Mouse (Mus musculus) layer of hippocampus, adult 8-10 months (tissue): Measurements from ENCODE around the gene Amot. TPM values are rescaled to one million over a fixed set of nuclear protein-coding genes. Genes with fewer than 3 reads are reported as not detected.

ENCODE experiments used
- DNase-seq, 2 experiments: peaks; one replicate each; pipeline ENCODE4 v3.0.0; 2022; ENCODE audit warnings: low spot score in 2 of 2
- total RNA-seq, 4 experiments: library from RNA; stranded (reverse); gene quantifications; 2 replicates each; pipeline ENCODE4 v1.2.4; 2022

The Amot gene
- total RNA-seq, result 10 to 100 TPM; 24.1 to 31.8 (median 28.3) TPM

GRCm38 (mm10) chrX:145504717-145505415 is at the start of gene Amot:
Gene Amot, minus strand, starts transcription at chrX:145505181.
- DNase-seq, result peak; percentile 51 to 59

- DNase-seq, result no peak
Observed at GRCm38 (mm10) chrX:145545060-145545459, 40.1 kb upstream of the Amot start.

GRCm38 (mm10) chrX:145543602-145544490 is 38.9 kb upstream of the Amot start:
- DNase-seq, result no peak

GRCm38 (mm10) chrX:145541050-145541449 is 36.1 kb upstream of the Amot start:
- no peak for DNase-seq

DNA sequence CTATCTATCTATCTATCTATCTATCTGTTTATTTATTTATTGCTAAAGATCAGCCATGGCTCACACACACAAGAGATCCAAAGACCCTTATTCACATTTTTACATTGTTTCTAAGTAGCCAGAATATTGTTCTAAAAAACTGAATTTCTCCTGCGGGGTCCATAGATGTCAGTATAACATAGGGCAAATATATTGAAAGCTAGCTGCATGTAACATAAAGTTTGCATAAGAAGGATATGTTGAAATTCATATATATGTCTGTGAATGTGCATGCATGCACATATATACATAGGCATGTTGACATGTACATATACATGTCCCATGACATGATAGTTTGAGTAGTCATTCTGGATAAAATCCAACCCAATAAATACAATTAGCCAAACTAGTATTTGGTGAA is 35.3 kb upstream of the Amot start:
- no peak for DNase-seq

GRCm38 (mm10) chrX:145529602-145530001 is 24.6 kb upstream of the Amot start:
- DNase-seq, result no peak

DNA sequence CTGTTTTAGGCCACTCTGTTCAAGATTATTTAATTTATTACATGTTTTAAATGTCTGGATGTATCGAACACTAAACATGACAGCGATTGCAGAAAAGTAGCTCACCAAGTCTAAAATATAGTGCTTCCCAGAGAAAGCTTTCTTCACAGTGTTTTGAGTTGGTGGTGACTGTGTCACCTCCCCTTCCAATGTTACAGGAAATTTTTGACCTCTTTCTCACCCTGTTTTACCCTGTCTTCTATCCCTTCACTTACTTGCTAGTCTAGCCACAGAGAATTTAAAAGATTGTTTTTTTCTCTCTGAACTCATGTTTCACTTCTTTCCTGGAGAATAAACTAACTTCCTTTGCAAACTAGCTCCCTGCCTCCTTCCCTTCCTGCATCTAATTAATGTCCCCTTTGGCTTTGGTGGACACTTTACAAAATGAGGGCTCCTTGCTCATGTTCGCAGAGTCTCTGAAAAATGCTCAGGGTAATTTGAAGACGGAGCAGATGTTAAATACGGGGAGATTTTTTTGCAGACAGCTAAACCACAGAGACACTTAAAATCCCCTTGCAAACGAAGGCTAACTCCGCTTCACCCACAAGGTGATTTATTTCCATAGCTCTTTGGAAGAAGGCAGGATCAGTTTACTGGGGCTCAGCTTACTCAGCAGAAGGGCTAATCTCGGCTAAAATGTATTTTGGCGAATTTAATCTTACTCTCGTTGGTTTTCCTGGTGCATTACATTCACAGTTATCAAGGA is 11.5 kb upstream of the Amot start:
- no peak for DNase-seq

- no peak for DNase-seq
Observed at GRCm38 (mm10) chrX:145515498-145516158, 10.6 kb upstream of the Amot start.

DNA sequence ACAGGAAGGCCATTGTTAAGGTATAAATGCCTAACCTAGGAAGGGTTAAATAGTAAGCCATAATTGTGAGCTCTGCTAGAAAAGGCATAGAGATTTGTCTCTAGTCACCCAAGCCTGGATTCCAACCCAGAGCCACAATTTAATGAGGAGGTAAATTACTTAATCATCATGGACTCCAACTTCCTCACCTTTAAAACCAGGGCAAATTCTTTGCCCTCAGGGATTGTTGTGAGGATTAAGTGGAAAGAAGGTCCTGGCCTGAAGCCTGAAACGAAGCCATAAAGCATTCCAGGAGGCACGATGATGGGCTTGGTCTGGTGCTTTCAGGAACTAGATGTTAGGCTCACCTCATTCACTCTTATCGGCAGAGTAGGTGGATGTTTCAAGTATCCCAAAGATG is 5.7 kb upstream of the Amot start:
- no peak for DNase-seq

DNA sequence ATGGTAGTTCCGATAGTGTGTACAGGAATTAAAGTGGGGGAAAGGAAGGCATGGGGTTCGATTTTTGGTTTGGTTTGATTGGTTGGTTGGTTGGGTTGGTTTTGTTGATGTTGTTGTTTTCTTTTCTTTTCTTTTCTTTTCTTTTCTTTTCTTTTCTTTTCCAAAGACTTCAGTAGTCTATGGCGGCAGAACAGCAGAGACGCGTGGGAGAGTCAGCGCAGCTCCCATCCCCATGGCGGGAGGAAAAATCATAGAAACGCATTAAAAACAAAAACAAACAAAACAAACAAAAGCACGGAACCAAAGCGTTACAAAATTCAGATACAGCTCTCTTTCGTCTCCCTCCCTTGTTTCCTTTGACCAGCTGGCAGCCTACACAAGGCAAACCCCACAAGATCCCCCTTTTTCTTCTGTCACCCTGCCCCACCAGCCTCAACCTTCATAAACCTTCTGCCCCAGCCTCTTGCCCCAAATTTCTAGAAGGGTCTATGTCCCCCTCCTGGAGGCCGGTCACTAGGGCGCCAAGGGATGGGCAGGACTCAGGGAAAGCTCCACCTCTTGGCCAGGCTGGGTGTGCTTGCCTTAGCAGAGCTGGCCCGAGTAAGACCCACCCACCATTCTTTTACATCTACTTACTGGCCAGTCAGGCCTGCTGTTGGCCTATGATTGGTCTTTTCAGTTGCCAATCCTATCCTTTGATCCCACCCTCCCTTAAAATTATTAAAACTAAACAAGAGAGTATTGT is 648 bp upstream of the Amot start:
- DNase-seq, result peak; percentile 38 to 59

GRCm38 (mm10) chrX:145501666-145502355 is 3.2 kb downstream of the Amot start:
- DNase-seq, result no peak

- DNase-seq, result no peak
Observed at GRCm38 (mm10) chrX:145499101-145499500, 5.9 kb downstream of the Amot start.

GRCm38 (mm10) chrX:145498691-145499090 is 6.3 kb downstream of the Amot start:
- DNase-seq, result no peak

DNA sequence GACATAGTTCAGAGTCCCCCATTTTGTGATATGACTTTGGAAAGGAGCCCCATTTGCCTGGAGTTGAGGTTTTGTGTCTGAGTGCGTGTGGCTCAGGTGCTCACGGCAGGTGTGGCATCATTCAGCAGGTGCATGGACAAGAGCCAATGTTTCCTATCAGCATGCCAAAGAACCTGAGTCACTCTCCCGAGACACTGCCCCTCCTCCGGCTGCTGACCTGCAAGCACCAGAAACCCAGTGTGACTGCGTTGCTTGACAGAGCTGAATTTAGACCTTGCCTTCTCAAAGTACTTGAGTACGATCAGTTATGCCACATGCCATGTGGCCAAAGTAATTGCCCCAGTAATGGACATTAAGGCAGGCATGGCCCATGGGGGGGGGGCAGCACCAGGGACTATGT is 7.5 kb downstream of the Amot start:
- no peak for DNase-seq

DNA sequence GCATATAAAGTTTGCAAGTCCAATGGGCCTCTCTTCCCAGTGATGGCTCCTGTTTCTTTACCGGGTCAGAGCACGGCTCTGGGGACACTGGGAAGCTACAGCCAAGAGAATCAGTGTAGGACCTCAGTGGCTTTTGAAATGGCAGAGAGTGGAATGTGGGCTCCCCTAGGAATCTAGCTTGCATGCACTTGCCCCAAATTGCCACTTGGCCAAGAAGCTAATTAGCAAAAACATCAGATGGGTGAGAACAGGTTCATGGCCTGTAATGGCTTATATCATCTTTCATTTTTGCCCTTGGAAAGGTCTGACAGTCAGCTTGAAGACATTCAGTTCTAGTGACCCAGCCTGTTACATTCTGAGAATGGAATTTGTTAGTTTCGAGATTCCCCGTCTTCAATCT is 9.6 kb downstream of the Amot start:
- no peak for DNase-seq

- no peak for DNase-seq
Observed at GRCm38 (mm10) chrX:145490821-145491220, 14.2 kb downstream of the Amot start.

GRCm38 (mm10) chrX:145490417-145490816 is 14.6 kb downstream of the Amot start:
- DNase-seq, result no peak

DNA sequence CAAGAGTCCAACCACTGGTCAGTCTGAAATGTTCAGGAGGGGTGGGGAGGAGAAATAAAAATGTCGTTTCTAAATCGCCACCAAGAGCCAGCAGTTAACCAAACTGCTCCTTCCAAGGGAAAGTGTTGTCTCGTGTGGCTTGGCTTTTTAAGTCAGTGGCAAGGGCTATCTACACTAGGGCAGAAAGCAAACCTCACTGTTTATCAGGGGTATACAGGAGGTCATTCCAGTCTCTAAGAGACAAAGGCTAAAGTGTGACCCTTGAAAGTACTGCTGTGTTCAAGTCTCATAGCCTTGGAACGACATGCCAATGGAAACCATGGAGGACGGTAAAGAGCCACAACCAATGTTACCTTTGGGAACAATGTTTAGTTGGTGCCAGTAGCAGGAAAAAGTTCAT is 15.0 kb downstream of the Amot start:
- no peak for DNase-seq

GRCm38 (mm10) chrX:145485495-145485894 is 19.5 kb downstream of the Amot start:
- DNase-seq, result no peak

DNA sequence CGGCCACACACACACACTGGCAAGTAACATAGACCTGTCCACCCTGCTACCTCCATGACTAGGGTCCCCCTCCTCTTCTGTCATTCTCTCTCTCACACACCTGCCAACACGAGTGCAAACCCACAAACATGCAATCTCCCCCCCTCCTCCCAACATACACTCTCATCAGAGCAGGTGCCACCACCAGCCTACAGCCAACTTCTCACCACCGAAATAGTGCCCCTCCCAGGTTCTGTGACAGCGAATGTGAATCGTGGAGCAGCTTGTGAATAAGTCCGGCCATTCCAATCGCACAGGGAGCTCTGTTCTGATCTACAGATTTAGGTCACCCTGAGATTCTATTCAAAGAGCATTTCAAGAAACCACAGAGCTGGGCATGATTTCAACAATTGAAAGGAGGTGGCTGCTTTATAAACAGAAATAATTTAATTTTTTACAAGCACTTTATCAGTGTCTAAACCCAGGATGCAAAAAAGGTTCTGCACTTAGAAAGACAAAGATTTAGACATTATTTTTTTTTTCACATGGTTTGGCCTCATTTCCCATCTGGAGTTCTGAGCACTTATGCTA is 21.4 kb downstream of the Amot start:
- no peak for DNase-seq
